Mouse (Mus musculus) bone marrow, adult 2 months (tissue): ENCODE results near the gene Cln6.

Experiments used
- CTCF ChIP-seq: fragments of 200-500 bp; IDR thresholded peaks from 2 replicates; pipeline ENCODE4 v1.5.1; 2011; ENCODE audit warnings: low read length, control low read depth; ENCODE audit not compliant: control insufficient read depth, insufficient read depth
- POLR2A ChIP-seq: fragments of 200-500 bp; IDR thresholded peaks from 2 replicates; pipeline ENCODE4 v1.6.1; 2011; ENCODE audit warnings: low read depth, mild to moderate bottlenecking, control low read depth, low read length, borderline replicate concordance; ENCODE audit not compliant: control insufficient read depth

- TF ChIP-seq CTCF (no peak), POLR2A (no peak)
Measured at GRCm38 (mm10) chr9:62860866-62861265, 22.3 kb downstream of the Cln6 start.
